Mouse (Mus musculus): Measurements from ENCODE around the gene Gm10260. TPM values are rescaled to one million over a fixed set of nuclear protein-coding genes. Genes with fewer than 3 reads are reported as not detected.
A peak's percentile ranks its signal among the peaks of the same experiment; 100 is the strongest.

The Gm10260 gene
- 4.4 and 4.9 TPM in 2 replicates for polyA plus RNA-seq (2015; fragmentation: Nextera tagmentation; extraction: Ambion mirVana)

DNA sequence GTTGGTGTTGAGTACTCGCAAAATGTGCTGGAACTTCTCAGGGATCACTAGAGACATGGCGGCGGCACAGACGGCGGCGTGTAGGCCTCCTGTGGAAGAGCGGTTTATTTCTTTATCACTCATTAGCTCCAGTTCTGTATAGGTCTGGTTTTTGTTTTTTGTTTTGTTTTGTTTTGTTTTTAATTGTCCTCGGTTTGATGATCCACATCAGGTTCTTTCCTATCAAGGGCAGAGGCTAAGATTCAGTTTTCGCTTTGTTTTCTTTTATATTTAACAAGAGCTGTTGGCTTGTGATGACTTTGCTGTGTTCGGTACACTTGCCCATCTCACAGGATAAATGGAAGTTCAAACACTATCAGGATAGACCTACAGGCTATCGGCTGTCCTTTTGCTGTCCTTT lies at the start of gene Gm10260:
Gene Gm10260, minus strand, starts transcription at position 101 of the 400 bp plus-strand sequence.
- ATAC-seq (ENCODE audit: low read depth) = no peak
- H3K4me2 ChIP-seq (ENCODE audit: low read depth, low read length) = no peak within 1 kb of the TSS
- 90% methylated on average over 10 of the region's 11 CpGs for WGBS (ENCODE audit: insufficient replicate concordance)
- no peak within 1 kb of the TSS for H3K4me3 ChIP-seq (ENCODE audit: low read depth, low read length)
- no peaks in the 10 kb centered on the region for H3K36me3 ChIP-seq (ENCODE audit: control insufficient read depth, insufficient read depth)
- no peaks in the 10 kb centered on the region for H3K9me3 ChIP-seq (replicated peaks; ENCODE audit: control insufficient read depth, low read length)
- no peaks in the 10 kb centered on the region for H3K27me3 ChIP-seq (ENCODE audit: control insufficient read depth, insufficient read depth, low read depth, low read length)
- H3K27ac ChIP-seq (ENCODE audit: low read length) = no peak within 1 kb of the TSS
- peaks cover 13% of the 10 kb centered on the region for H3K4me1 ChIP-seq (ENCODE audit: control insufficient read depth, low read depth, low read length)
- H3K9ac ChIP-seq (ENCODE audit: low read depth, low read length) = no peak within 1 kb of the TSS

DNA sequence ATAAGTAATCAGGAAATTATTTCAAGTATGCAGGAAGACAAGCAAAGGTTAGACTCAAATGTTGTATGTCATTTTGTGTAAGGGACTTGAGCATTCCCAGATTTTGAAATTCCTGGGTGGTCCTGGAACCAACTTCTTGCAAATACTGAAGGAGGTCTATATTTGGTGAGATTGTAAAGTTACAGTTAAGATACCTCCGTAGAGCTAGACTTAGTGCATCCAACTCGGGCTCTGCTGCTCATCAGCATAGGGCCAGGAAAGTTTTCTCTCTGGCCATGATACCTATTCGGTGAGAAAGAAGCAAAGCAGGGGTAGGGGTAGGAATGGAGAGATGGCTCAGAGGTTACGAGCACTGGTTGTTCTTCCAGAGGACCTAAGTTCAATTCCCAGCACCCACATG lies 49.4 kb upstream of the Gm10260 start:
- no peaks in the 10 kb centered on the region for H3K27me3 ChIP-seq (ENCODE audit: control insufficient read depth, insufficient read depth, low read depth, low read length)
- no peaks in the 10 kb centered on the region for H3K4me1 ChIP-seq (ENCODE audit: control insufficient read depth, low read depth, low read length)
- no peak overlapping the region for H3K4me3 ChIP-seq (ENCODE audit: low read depth, low read length)
- H3K27ac ChIP-seq (ENCODE audit: low read length) = no peak overlapping the region
- H3K4me2 ChIP-seq (ENCODE audit: low read depth, low read length) = no peak overlapping the region
- 66% methylated on average over 4 of the region's 4 CpGs for WGBS (ENCODE audit: insufficient replicate concordance)
- ATAC-seq (ENCODE audit: low read depth) = no peak
- H3K9ac ChIP-seq (ENCODE audit: low read depth, low read length) = no peak overlapping the region
- H3K36me3 ChIP-seq (ENCODE audit: control insufficient read depth, insufficient read depth) = no peaks in the 10 kb centered on the region
- no peaks in the 10 kb centered on the region for H3K9me3 ChIP-seq (replicated peaks; ENCODE audit: control insufficient read depth, low read length)

DNA sequence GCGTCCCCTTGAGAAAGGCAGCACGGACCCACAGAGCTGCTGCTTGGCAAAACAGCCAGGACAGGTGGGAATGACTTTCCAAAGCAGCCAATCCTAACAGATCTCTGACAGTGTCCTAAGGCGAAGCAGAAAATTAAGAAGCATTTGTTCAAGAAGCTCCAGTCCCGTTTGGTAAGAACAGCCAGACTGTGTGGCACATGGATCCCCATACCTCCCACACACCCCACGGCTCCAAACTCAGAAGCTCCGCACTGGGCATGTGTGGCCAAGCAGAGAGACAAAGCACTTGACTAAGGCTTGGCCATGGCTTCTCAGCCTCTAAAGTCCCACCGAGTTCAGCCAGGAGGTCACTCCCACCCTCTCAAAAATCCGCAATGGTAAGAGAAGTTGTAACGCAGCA lies 45.5 kb upstream of the Gm10260 start:
- Histone ChIP-seq H3K9me3 (replicated peaks; ENCODE audit: control insufficient read depth, low read length) (no peaks in the 10 kb centered on the region), H3K9ac (ENCODE audit: low read depth, low read length) (no peak overlapping the region), H3K4me1 (ENCODE audit: control insufficient read depth, low read depth, low read length) (no peaks in the 10 kb centered on the region), H3K27ac (ENCODE audit: low read length) (no peak overlapping the region), H3K4me2 (ENCODE audit: low read depth, low read length) (no peak overlapping the region), H3K27me3 (ENCODE audit: control insufficient read depth, insufficient read depth, low read depth, low read length) (no peaks in the 10 kb centered on the region), H3K36me3 (ENCODE audit: control insufficient read depth, insufficient read depth) (no peaks in the 10 kb centered on the region), H3K4me3 (ENCODE audit: low read depth, low read length) (no peak overlapping the region)
- 70% methylated on average over 9 of the region's 9 CpGs for WGBS (ENCODE audit: insufficient replicate concordance)
- no peak for ATAC-seq (ENCODE audit: low read depth)

DNA sequence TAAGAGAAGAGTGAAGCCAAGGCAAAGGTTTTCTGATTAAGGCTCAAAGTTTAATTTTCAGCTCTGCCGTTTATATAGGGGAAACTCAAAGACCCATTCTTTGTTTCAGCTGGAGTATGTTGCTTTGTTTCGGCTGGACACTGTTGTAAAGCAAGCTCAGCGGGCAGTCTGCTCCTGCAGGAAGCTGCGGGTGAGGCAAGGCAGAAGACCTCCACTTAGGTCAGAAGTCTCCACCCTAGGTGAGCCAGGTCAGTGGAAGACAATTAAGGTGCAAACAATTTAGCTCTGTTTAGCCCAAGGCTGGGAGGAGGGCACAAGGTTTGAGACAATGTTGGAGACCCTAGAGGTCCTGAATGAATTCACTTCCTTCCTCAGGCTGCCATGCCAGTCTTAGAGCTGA lies 42.0 kb upstream of the Gm10260 start:
- Histone ChIP-seq H3K27ac (ENCODE audit: low read length) (no peak overlapping the region), H3K27me3 (ENCODE audit: control insufficient read depth, insufficient read depth, low read depth, low read length) (no peaks in the 10 kb centered on the region), H3K9ac (ENCODE audit: low read depth, low read length) (no peak overlapping the region), H3K4me2 (ENCODE audit: low read depth, low read length) (no peak overlapping the region), H3K36me3 (ENCODE audit: control insufficient read depth, insufficient read depth) (no peaks in the 10 kb centered on the region), H3K4me1 (ENCODE audit: control insufficient read depth, low read depth, low read length) (no peaks in the 10 kb centered on the region), H3K4me3 (ENCODE audit: low read depth, low read length) (no peak overlapping the region), H3K9me3 (replicated peaks; ENCODE audit: control insufficient read depth, low read length) (no peaks in the 10 kb centered on the region)
- no peak for ATAC-seq (ENCODE audit: low read depth)
- WGBS (ENCODE audit: insufficient replicate concordance) = 71% methylated on average over 4 of the region's 4 CpGs

- WGBS (ENCODE audit: insufficient replicate concordance) = 66% methylated on average over 5 of the region's 5 CpGs
- ATAC-seq (ENCODE audit: low read depth) = no peak
Observed at GRCm38 (mm10) chr13:97797462-97797861, 37.0 kb upstream of the Gm10260 start.

DNA sequence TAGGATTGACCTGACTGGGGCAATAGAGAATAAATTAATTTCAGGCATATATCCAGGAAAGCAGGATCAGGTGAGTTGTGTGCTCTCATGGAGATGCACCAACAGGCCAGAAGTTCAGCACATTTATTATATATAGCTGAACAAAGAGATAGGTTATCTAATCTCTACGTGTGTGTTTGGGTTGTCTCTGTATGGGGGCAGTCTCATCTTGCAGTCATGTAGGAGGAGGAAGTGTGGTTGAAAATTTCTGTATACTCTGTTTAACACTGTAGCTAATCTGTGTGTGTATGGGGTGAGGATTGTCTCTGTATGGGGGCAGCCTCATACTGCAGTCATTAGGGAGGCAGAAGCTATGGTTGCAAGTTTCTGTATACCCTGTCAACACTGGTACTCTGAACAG lies 34.3 kb upstream of the Gm10260 start:
- H3K4me2 ChIP-seq (ENCODE audit: low read depth, low read length) = no peak overlapping the region
- H3K27ac ChIP-seq (ENCODE audit: low read length) = no peak overlapping the region
- no peaks in the 10 kb centered on the region for H3K9me3 ChIP-seq (replicated peaks; ENCODE audit: control insufficient read depth, low read length)
- peak; percentile 47; the same call in 1 of the 2 replicates for ATAC-seq (ENCODE audit: low read depth)
- H3K36me3 ChIP-seq (ENCODE audit: control insufficient read depth, insufficient read depth) = no peaks in the 10 kb centered on the region
- WGBS (ENCODE audit: insufficient replicate concordance) = 14% methylated on average over 1 of the region's 1 CpGs
- H3K27me3 ChIP-seq (ENCODE audit: control insufficient read depth, insufficient read depth, low read depth, low read length) = no peaks in the 10 kb centered on the region
- no peak overlapping the region for H3K4me3 ChIP-seq (ENCODE audit: low read depth, low read length)
- peaks cover 4% of the 10 kb centered on the region for H3K4me1 ChIP-seq (ENCODE audit: control insufficient read depth, low read depth, low read length)
- H3K9ac ChIP-seq (ENCODE audit: low read depth, low read length) = no peak overlapping the region

More at GRCm38 (mm10) chr13:97797462-97797861, 37.0 kb upstream of the Gm10260 start:
- no peak overlapping the region for H3K4me2 ChIP-seq (ENCODE audit: low read depth, low read length)
- H3K27me3 ChIP-seq (ENCODE audit: control insufficient read depth, insufficient read depth, low read depth, low read length) = no peaks in the 10 kb centered on the region
- H3K36me3 ChIP-seq (ENCODE audit: control insufficient read depth, insufficient read depth) = no peaks in the 10 kb centered on the region
- no peak overlapping the region for H3K4me3 ChIP-seq (ENCODE audit: low read depth, low read length)
- H3K9ac ChIP-seq (ENCODE audit: low read depth, low read length) = no peak overlapping the region
- no peaks in the 10 kb centered on the region for H3K9me3 ChIP-seq (replicated peaks; ENCODE audit: control insufficient read depth, low read length)
- peaks cover 4% of the 10 kb centered on the region for H3K4me1 ChIP-seq (ENCODE audit: control insufficient read depth, low read depth, low read length)
- no peak overlapping the region for H3K27ac ChIP-seq (ENCODE audit: low read length)

DNA sequence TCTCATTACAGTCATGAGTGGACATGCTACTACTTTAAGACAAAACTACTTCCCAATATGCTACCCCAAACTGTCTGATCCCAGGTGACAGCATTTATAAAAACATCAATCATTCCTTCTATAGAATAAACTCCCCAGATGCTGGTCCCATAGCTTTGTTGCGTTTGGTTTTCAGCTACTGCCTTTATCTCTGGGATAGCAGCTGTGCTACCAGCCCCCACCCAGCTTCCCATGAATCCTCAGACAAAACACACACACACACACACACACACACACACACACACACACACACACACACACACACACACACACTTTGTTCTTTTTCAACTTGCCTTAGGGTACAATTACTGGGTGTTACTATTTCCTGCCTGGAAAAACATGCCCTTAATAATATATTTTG lies 33.5 kb upstream of the Gm10260 start:
- Histone ChIP-seq H3K9ac (ENCODE audit: low read depth, low read length) (no peak overlapping the region), H3K9me3 (replicated peaks; ENCODE audit: control insufficient read depth, low read length) (no peaks in the 10 kb centered on the region), H3K4me2 (ENCODE audit: low read depth, low read length) (no peak overlapping the region), H3K27ac (ENCODE audit: low read length) (peak overlapping the region; percentile 17; the same call in 1 of the 2 replicates), H3K36me3 (ENCODE audit: control insufficient read depth, insufficient read depth) (no peaks in the 10 kb centered on the region), H3K27me3 (ENCODE audit: control insufficient read depth, insufficient read depth, low read depth, low read length) (no peaks in the 10 kb centered on the region), H3K4me1 (ENCODE audit: control insufficient read depth, low read depth, low read length) (peaks cover 4% of the 10 kb centered on the region), H3K4me3 (ENCODE audit: low read depth, low read length) (no peak overlapping the region)
- WGBS (ENCODE audit: insufficient replicate concordance) = 0% methylated on average over 1 of the region's 1 CpGs
- peak; percentile 76 for ATAC-seq (ENCODE audit: low read depth)

GRCm38 (mm10) chr13:97791664-97792063 lies 31.2 kb upstream of the Gm10260 start:
- H3K4me3 ChIP-seq (ENCODE audit: low read depth, low read length) = no peak overlapping the region
- H3K27ac ChIP-seq (ENCODE audit: low read length) = no peak overlapping the region
- WGBS (ENCODE audit: insufficient replicate concordance) = 61% methylated on average over 6 of the region's 6 CpGs
- no peaks in the 10 kb centered on the region for H3K36me3 ChIP-seq (ENCODE audit: control insufficient read depth, insufficient read depth)
- ATAC-seq (ENCODE audit: low read depth) = no peak
- no peak overlapping the region for H3K9ac ChIP-seq (ENCODE audit: low read depth, low read length)
- no peaks in the 10 kb centered on the region for H3K9me3 ChIP-seq (replicated peaks; ENCODE audit: control insufficient read depth, low read length)
- no peak overlapping the region for H3K4me2 ChIP-seq (ENCODE audit: low read depth, low read length)
- H3K27me3 ChIP-seq (ENCODE audit: control insufficient read depth, insufficient read depth, low read depth, low read length) = no peaks in the 10 kb centered on the region
- peaks cover 4% of the 10 kb centered on the region for H3K4me1 ChIP-seq (ENCODE audit: control insufficient read depth, low read depth, low read length)

DNA sequence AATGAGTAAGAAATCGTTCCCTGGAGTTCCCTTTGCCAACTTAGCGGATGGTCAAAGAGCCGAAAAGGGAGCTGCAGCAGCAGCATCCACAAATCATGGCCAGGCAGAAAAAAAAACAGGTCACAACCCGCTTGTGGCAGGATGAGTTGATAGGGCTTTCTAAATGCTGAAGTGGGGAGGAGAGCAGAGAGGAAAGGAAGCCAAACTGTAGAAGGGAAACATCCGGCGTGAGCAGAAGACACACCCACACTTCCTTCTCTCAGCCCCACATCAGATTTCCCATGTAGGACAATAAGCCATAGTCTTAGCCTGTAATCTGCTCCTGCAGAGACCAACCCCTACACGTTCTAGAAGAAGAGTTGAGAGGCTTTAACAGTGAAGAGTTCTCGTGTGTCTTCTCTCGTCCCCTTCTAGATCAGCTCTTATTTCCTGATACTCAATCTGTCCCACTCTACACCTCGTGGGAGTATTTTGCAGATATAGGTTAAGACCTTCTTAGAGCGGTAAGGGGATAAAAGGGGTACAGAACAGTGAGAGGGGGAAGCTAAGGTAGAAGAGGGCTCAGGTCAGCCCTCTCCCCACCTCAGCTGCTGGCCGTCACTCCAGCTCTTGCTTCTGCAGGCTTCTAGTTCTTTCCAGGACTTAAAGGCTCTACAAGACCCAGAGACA lies 29.5 kb upstream of the Gm10260 start:
- Histone ChIP-seq H3K4me2 (ENCODE audit: low read depth, low read length) (no peak overlapping the region), H3K27me3 (ENCODE audit: control insufficient read depth, insufficient read depth, low read depth, low read length) (no peaks in the 10 kb centered on the region), H3K4me3 (ENCODE audit: low read depth, low read length) (no peak overlapping the region), H3K27ac (ENCODE audit: low read length) (no peak overlapping the region), H3K9me3 (replicated peaks; ENCODE audit: control insufficient read depth, low read length) (no peaks in the 10 kb centered on the region), H3K4me1 (ENCODE audit: control insufficient read depth, low read depth, low read length) (peaks cover 4% of the 10 kb centered on the region), H3K36me3 (ENCODE audit: control insufficient read depth, insufficient read depth) (no peaks in the 10 kb centered on the region), H3K9ac (ENCODE audit: low read depth, low read length) (no peak overlapping the region)
- no peak for ATAC-seq (ENCODE audit: low read depth)
- WGBS (ENCODE audit: insufficient replicate concordance) = 38% methylated on average over 12 of the region's 12 CpGs

Measured in liver, embryonic 16.5 days (tissue).